ENCODE assay signal across 28 mouse cellular contexts in genomic region chr5:107922836-107923235, GRCm38 (mm10). TPM values are rescaled to one million over a fixed set of nuclear protein-coding genes. Genes with fewer than 3 reads are reported as not detected.
A peak's percentile ranks its signal among the peaks of the same experiment; 100 is the strongest.
DNase-seq lines count a peak whose midpoint lies in the region; ATAC-seq and TF ChIP-seq lines count a peak whose summit lies in the region.
"Had no signal": no experiment of that assay in that cellular context is flagged by ENCODE, and none has a peak within 500 bp of the region (broad histone marks: within the 10 kb centered on the region; RNA-seq: fewer than 3 reads in every experiment).

No protein-coding gene starts in this region.

- H3K36me3 ChIP-seq in liver, embryonic 13.5 days: no peaks in the 10 kb centered on the region
- H3K36me3 ChIP-seq in liver, embryonic 11.5 days (ENCODE audit: control insufficient read depth, insufficient read depth, low read length): no peaks in the 10 kb centered on the region; the same call in 1 of the 2 replicates
- H3K36me3 ChIP-seq: forebrain, embryonic 10.5 days; forebrain, embryonic 15.5 days; kidney, embryonic 15.5 days; neural tube, embryonic 12.5 days; stomach, embryonic 15.5 days had no signal

- H3K27ac ChIP-seq in liver, embryonic 13.5 days: 0 out of 2 replicates have a peak overlapping the region, but pooled peaks have one; percentile 1
- no peak overlapping the region for H3K27ac ChIP-seq in liver, embryonic 11.5 days (ENCODE audit: low read depth, low read length)
- H3K27ac ChIP-seq in cerebellum, adult 2 months (ENCODE audit: insufficient read depth, low read length): no peak overlapping the region
- H3K27ac ChIP-seq: forebrain, embryonic 10.5 days; forebrain, embryonic 15.5 days; hindbrain, embryonic 14.5 days; kidney, embryonic 15.5 days; neural tube, embryonic 12.5 days; stomach, embryonic 15.5 days had no signal

- no peaks in the 10 kb centered on the region for H3K27me3 ChIP-seq in liver, embryonic 13.5 days
- no peaks in the 10 kb centered on the region for H3K27me3 ChIP-seq in liver, embryonic 11.5 days (replicated peaks; ENCODE audit: control insufficient read depth, insufficient read depth, low read length)
- H3K27me3 ChIP-seq in cerebellum, adult 2 months (ENCODE audit: control insufficient read depth, insufficient read depth, low read length): no peaks in the 10 kb centered on the region
- H3K27me3 ChIP-seq: embryonic facial prominence, embryonic 13.5 days; forebrain, embryonic 15.5 days; kidney, embryonic 15.5 days; neural tube, embryonic 12.5 days; stomach, embryonic 15.5 days had no signal

- H3K4me2 ChIP-seq in liver, embryonic 13.5 days: no peak overlapping the region
- no peak overlapping the region; the same call in 1 of the 2 replicates for H3K4me2 ChIP-seq in liver, embryonic 11.5 days
- H3K4me2 ChIP-seq: embryonic facial prominence, embryonic 13.5 days; forebrain, embryonic 15.5 days; heart, embryonic 11.5 days; hindbrain, embryonic 14.5 days; kidney, embryonic 15.5 days; midbrain, embryonic 11.5 days; neural tube, embryonic 12.5 days; stomach, embryonic 15.5 days had no signal

- H3K9me3 ChIP-seq in liver, embryonic 13.5 days (replicated peaks): no peaks in the 10 kb centered on the region
- H3K9me3 ChIP-seq in liver, embryonic 11.5 days (ENCODE audit: control insufficient read depth, low read length): no peaks in the 10 kb centered on the region
- H3K9me3 ChIP-seq: embryonic facial prominence, embryonic 13.5 days; forebrain, embryonic 10.5 days; forebrain, embryonic 15.5 days; kidney, embryonic 15.5 days; neural tube, embryonic 12.5 days; stomach, embryonic 15.5 days had no signal

- H3K4me3 ChIP-seq in liver, embryonic 13.5 days (replicated peaks): no peak overlapping the region
- no peak overlapping the region for H3K4me3 ChIP-seq in liver, embryonic 11.5 days (ENCODE audit: low read depth, low read length)
- no peak overlapping the region for H3K4me3 ChIP-seq in cerebellum, adult 2 months (replicated peaks; ENCODE audit: insufficient read depth, low read depth, low read length)
- H3K4me3 ChIP-seq: embryonic facial prominence, embryonic 13.5 days; forebrain, embryonic 10.5 days; forebrain, embryonic 15.5 days; kidney, embryonic 15.5 days; myocyte; neural tube, embryonic 12.5 days; stomach, embryonic 15.5 days had no signal

- no peak for ATAC-seq in liver, embryonic 13.5 days (ENCODE audit: low read depth)
- no peak for ATAC-seq in liver, embryonic 11.5 days (replicated peaks; ENCODE audit: low FRiP score)
- peak; percentile 70 for ATAC-seq in common myeloid progenitor, adult 5-6 weeks (replicated peaks; ENCODE audit: low read depth, poor library complexity, severe bottlenecking)
- peak; percentile 78 for ATAC-seq in megakaryocyte progenitor cell, adult 5-6 weeks (replicated peaks; ENCODE audit: poor library complexity)
- ATAC-seq: forebrain, embryonic 15.5 days; inflammation-experienced regulatory T-cells, adult 6 months; midbrain, embryonic 16.5 days had no signal

- TF ChIP-seq CTCF in cerebellum, adult 2 months (IDR thresholded peaks at IDR 0.05; ENCODE audit: borderline replicate concordance, insufficient read depth, low read depth, low read length): no peak

- intact Hi-C loops in left cerebral cortex, postnatal 25 days (cut with DNase I): loop anchor here (5.0 kb wide), 2 partner anchors 109 to 159 kb away; no protein-coding TSS in a partner anchor

- no peak overlapping the region for H3K9ac ChIP-seq in liver, embryonic 13.5 days
- no peak overlapping the region for H3K9ac ChIP-seq in liver, embryonic 11.5 days (ENCODE audit: low read depth, low read length)
- H3K9ac ChIP-seq: embryonic facial prominence, embryonic 13.5 days; forebrain, embryonic 15.5 days; hindbrain, embryonic 14.5 days; kidney, embryonic 15.5 days; neural tube, embryonic 12.5 days; stomach, embryonic 15.5 days had no signal

- TF ChIP-seq POLR2A in cerebellum, adult 2 months (IDR thresholded peaks at IDR 0.05; ENCODE audit: borderline replicate concordance, insufficient read depth, low read length): no peak

- 53% methylated on average over 1 of the region's 1 CpGs for WGBS in liver, embryonic 13.5 days (ENCODE audit: insufficient replicate concordance)
- WGBS in liver, embryonic 11.5 days: 76% methylated on average over 1 of the region's 1 CpGs
- WGBS in cerebellum, adult 2 months: 59% methylated on average over 1 of the region's 1 CpGs

- DNase-seq in liver, embryonic 13.5 days: no peak
- no peak for DNase-seq in liver, embryonic 11.5 days (ENCODE audit: low spot score)
- DNase-seq in 416B (ENCODE audit: low read depth): peak; percentile 87
- no peak for DNase-seq in cerebellum, adult 2 months
- DNase-seq in left cerebral cortex, postnatal 25 days (ENCODE audit: low spot score in 2 of 2): no peak
- DNase-seq: adrenal gland, adult 8-10 months; cerebellum, adult 11 months; cerebellum, adult 9-11 months; heart, postnatal 36 days; kidney, adult 18-20 months; kidney, postnatal 25 days; left cerebral cortex, postnatal 4 days; lung, adult 18-20 months; lung, postnatal 10 days had no signal

- H3K4me1 ChIP-seq in liver, embryonic 13.5 days (replicated peaks): peaks cover 12% of the 10 kb centered on the region
- no peaks in the 10 kb centered on the region; the same call in 1 of the 2 replicates for H3K4me1 ChIP-seq in liver, embryonic 11.5 days (replicated peaks; ENCODE audit: control insufficient read depth, insufficient read depth, low read length)
- no peaks in the 10 kb centered on the region; the same call in 1 of the 2 replicates for H3K4me1 ChIP-seq in cerebellum, adult 2 months (ENCODE audit: control insufficient read depth, insufficient read depth, low read length)
- H3K4me1 ChIP-seq: forebrain, embryonic 10.5 days; forebrain, embryonic 15.5 days; kidney, embryonic 15.5 days; neural tube, embryonic 12.5 days; stomach, embryonic 15.5 days had no signal

RNA-seq across cellular contexts. Expression of gene Rpl5, which starts 22.5 kb away (rescaled TPM):
- 48.8 and 51.9 TPM in 2 replicates for polyA plus RNA-seq in liver, embryonic 13.5 days (2015; fragmentation: Nextera tagmentation; extraction: Ambion mirVana)
- 102 and 105 TPM in 2 replicates for polyA plus RNA-seq in liver, embryonic 11.5 days (2014; fragmentation: Nextera tagmentation; extraction: Ambion mirVana)
- total RNA-seq in common myeloid progenitor, adult 5-6 weeks (2017): 363 and 432 TPM in 2 replicates
- 475 and 483 TPM in 2 replicates for total RNA-seq in megakaryocyte progenitor cell, adult 5-6 weeks (2015)
- 228 and 280 TPM in 2 replicates for total RNA-seq in megakaryocyte progenitor cell, adult 5-6 weeks (2017)
- 75.5 and 81.9 TPM in 2 replicates for polyA plus RNA-seq in cerebellum, adult 2 months (2012; rRNA removed)
- 10 to 100 TPM; 60.7 to 67.6 TPM for total RNA-seq in left cerebral cortex, postnatal 25 days (2021)

RNA-seq across cellular contexts. Expression of gene Evi5, which starts 47.9 kb away (rescaled TPM):
- 51.3 and 55.5 TPM in 2 replicates for polyA plus RNA-seq in liver, embryonic 13.5 days (2015; fragmentation: Nextera tagmentation; extraction: Ambion mirVana)
- polyA plus RNA-seq in liver, embryonic 11.5 days (2014; fragmentation: Nextera tagmentation; extraction: Ambion mirVana): 42.3 and 48.3 TPM in 2 replicates
- total RNA-seq in common myeloid progenitor, adult 5-6 weeks (2017): 7.9 and 15.4 TPM in 2 replicates
- total RNA-seq in megakaryocyte progenitor cell, adult 5-6 weeks (2015): 19.5 and 21.4 TPM in 2 replicates
- 12.2 and 16.6 TPM in 2 replicates for total RNA-seq in megakaryocyte progenitor cell, adult 5-6 weeks (2017)
- polyA plus RNA-seq in cerebellum, adult 2 months (2012; rRNA removed): 37.2 and 37.6 TPM in 2 replicates
- total RNA-seq in left cerebral cortex, postnatal 25 days (2021): 10 to 100 TPM; 71.4 to 78.3 TPM

Comparison
In these comparisons a context has a peak if more than half of its experiments do, and no peak if none do; other contexts are left out.
1. ATAC-seq: peak in common myeloid progenitor, adult 5-6 weeks (single experiment) and megakaryocyte progenitor cell, adult 5-6 weeks (single experiment); none in liver, embryonic 13.5 days (single experiment) and liver, embryonic 11.5 days (single experiment).